Mouse (Mus musculus) small intestine, adult 2 months (tissue): ENCODE measurements around the gene Tmem89.

Experiments used
- CTCF ChIP-seq: fragments of 200-500 bp; IDR thresholded peaks from 2 replicates; pipeline ENCODE4 v1.5.1; 2012; ENCODE audit warnings: low read depth, mild to moderate bottlenecking, control low read depth, inconsistent platforms, low read length, moderate library complexity, mixed read lengths; ENCODE audit not compliant: insufficient replicate concordance, insufficient read length; ENCODE audit errors: extremely low read depth
- POLR2A ChIP-seq: fragments of 200-500 bp; IDR thresholded peaks from 2 replicates; pipeline ENCODE4 v1.6.1; 2012; ENCODE audit warnings: low read depth, mild to moderate bottlenecking, control low read depth, inconsistent platforms, low read length, moderate library complexity

DNA sequence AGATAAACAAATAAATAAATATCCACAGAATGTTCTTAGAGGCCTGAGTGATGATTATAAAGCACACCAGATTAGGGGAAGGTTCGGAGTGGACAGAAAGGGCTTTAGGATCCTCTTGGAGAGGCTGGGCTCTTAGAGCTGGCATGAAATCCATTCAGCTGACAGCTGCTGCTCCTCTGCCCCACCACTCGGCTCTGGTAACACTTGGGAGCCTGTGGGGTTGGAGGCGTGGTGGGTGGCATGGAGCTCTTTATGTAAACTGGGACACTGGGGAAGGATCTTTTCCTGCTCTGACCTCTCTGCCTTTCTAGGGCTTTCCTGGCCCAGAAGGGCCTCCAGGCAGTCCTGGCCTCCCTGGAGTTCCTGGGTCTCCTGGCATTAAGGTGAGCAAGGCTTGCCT, 49.2 kb downstream of the Tmem89 start:
- no peak for TF ChIP-seq CTCF
- no peak for TF ChIP-seq POLR2A
